Mouse (Mus musculus) layer of hippocampus, adult 9-10 months (tissue): ENCODE measurements around the gene Etfbkmt.
"Not testable (repeated sequence)": the region's sequence is repeated elsewhere in the genome, so short reads cannot be mapped to it uniquely, and the experiment has no call there.

Experiments
- DNase-seq: peaks from one replicate; pipeline ENCODE4 v3.0.0; 2022; ENCODE audit warnings: low spot score

The Etfbkmt gene

GRCm38 (mm10) chr6:149187371-149187770, 47.7 kb downstream of the Etfbkmt start:
- no peak for DNase-seq

GRCm38 (mm10) chr6:149188041-149188924, 48.6 kb downstream of the Etfbkmt start, which contains the start of gene Amn1:
TSS of gene Amn1 (minus strand) at chr6:149188712.
- DNase-seq, result peak; percentile 94

GRCm38 (mm10) chr6:149188925-149189257, 49.2 kb downstream of the Etfbkmt start:
- DNase-seq, result no peak

- no peak for DNase-seq
Observed at GRCm38 (mm10) chr6:149189340-149189922, 49.8 kb downstream of the Etfbkmt start.

GRCm38 (mm10) chr6:149191951-149192350, 52.3 kb downstream of the Etfbkmt start:
- not testable (repeated sequence) for DNase-seq

- no peak for DNase-seq
Observed at GRCm38 (mm10) chr6:149193276-149193905, 53.7 kb downstream of the Etfbkmt start.

GRCm38 (mm10) chr6:149197116-149197515, 57.5 kb downstream of the Etfbkmt start:
- DNase-seq, result no peak

GRCm38 (mm10) chr6:149198572-149198971, 58.9 kb downstream of the Etfbkmt start:
- DNase-seq, result no peak
